Mouse (Mus musculus) ES-Bruce4 (cell line): Measurements from ENCODE around the gene Gm15085. TPM values are rescaled to one million over a fixed set of nuclear protein-coding genes. Genes with fewer than 3 reads are reported as not detected.
"Not testable (repeated sequence)": the region's sequence is repeated elsewhere in the genome, so short reads cannot be mapped to it uniquely, and the experiment has no call there.

Source experiments
- H3K27ac ChIP-seq: 2 replicates; pipeline ENCODE4 v1.5.1; 2012; ENCODE audit warnings: low read length, inconsistent platforms; ENCODE audit not compliant: insufficient read depth
- H3K27me3 ChIP-seq: 2 replicates; pipeline ENCODE4 v1.6.1; 2012; ENCODE audit warnings: mild to moderate bottlenecking, low read length, inconsistent platforms; ENCODE audit not compliant: control insufficient read depth, poor library complexity, insufficient read depth, severe bottlenecking
- H3K36me3 ChIP-seq: 2 replicates; pipeline ENCODE4 v1.6.1; 2012; ENCODE audit warnings: inconsistent platforms, mild to moderate bottlenecking, low read length, moderate library complexity; ENCODE audit not compliant: control insufficient read depth, poor library complexity, insufficient read depth, severe bottlenecking
- H3K4me1 ChIP-seq: one replicate; pipeline ENCODE4 v1.8.1; 2011; ENCODE audit warnings: low read length; ENCODE audit not compliant: control insufficient read depth, insufficient read depth
- H3K4me3 ChIP-seq: 2 replicates; pipeline ENCODE4 v1.5.1; 2011; ENCODE audit warnings: low read depth, mild to moderate bottlenecking, low read length
- H3K9ac ChIP-seq: 2 replicates; pipeline ENCODE4 v1.6.1; 2012; ENCODE audit warnings: low read depth, mild to moderate bottlenecking, inconsistent platforms; ENCODE audit not compliant: poor library complexity, severe bottlenecking
- H3K9me3 ChIP-seq: replicated peaks from 2 replicates; pipeline ENCODE4 v1.6.1; 2012; ENCODE audit warnings: mild to moderate bottlenecking, low read length, inconsistent platforms; ENCODE audit not compliant: control insufficient read depth, poor library complexity, insufficient read depth, severe bottlenecking
- polyA plus RNA-seq: library from polyadenylated mRNA; stranded (reverse); fragments of >200 nt; gene quantifications from 2 replicates; pipeline ENCODE4 v1.2.4, GENCODE M21; 2011; ENCODE audit warnings: low read depth; ENCODE audit not compliant: missing spikeins, insufficient read depth, insufficient read length

Gm15085 gene
- not detected in 2 replicates for polyA plus RNA-seq

DNA sequence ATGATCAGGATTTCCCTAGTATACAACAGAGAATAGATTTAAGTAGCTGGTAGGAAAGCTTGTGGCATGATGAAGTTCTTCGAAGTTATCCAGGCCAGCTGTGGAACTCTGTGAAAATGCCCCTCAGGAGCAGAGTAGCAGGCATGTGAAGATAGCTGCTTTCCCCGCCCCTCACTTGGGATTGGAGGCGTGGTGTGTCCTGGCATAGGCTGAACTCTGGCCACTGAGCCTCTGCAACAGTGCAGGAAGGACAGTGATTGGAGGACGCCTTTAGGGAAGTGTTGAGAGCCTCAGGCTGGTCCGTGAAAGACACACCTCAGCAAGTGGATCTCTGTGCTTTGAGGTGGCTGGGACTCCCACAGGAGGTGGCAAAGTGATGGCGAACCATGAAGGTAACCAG is at the start of gene Gm15085:
TSS of gene Gm15085 (plus strand) at position 301 of the 400 bp plus-strand sequence.
- H3K9ac ChIP-seq, H3K36me3 ChIP-seq, H3K9me3 ChIP-seq: not testable (repeated sequence)

More for the DNA sequence above, at the start of gene Gm15085:
- not testable (repeated sequence) for H3K4me1 ChIP-seq, H3K27ac ChIP-seq, H3K27me3 ChIP-seq, H3K4me3 ChIP-seq

Other genes with a start within 250 kb of the Gm15085 start
- not detected in 2 replicates for gene Gm15093, start 175.2 kb upstream of the Gm15085 start, polyA plus RNA-seq
- not detected in 2 replicates for gene Gm10439, start 147.0 kb downstream of the Gm15085 start, polyA plus RNA-seq